Mouse (Mus musculus) retina, postnatal 7 days (tissue): ENCODE measurements around the gene Mtfr1l.

Experiments used
- DNase-seq: peaks from one replicate; pipeline ENCODE4 v3.0.0-alpha.2; 2012; ENCODE audit warnings: low read depth, low spot score

Mtfr1l gene

DNA sequence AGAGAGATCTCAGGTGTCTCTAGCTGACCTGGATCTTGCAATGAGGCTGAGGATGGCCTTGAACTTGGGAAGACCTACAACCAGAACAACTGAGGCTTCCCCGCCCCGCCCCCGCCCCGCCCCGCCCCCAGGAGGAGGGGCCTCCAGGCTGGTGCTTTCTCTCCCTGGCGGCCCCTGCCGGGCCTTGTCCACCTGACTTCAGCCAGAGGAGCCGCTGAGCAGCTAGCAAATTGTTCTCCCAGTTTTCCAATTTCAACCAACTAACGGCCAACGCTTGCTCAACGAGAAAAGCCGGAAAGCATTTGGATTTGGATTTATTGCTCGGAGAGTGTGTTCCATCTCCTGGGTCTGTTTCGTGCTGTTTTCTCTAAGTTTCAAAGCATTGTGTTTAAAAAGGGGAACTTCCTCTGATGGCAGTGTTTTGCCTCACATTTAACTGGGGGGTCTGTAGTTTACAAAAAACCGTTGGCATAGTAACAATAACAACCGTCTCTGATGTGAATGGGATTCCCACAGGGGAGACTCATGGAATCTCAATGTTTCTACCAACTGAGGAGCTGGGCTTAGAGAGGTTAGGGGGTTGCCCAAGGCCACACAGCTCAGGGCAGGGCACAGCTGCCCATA is 22.6 kb upstream of the Mtfr1l start:
- DNase-seq = no peak

DNA sequence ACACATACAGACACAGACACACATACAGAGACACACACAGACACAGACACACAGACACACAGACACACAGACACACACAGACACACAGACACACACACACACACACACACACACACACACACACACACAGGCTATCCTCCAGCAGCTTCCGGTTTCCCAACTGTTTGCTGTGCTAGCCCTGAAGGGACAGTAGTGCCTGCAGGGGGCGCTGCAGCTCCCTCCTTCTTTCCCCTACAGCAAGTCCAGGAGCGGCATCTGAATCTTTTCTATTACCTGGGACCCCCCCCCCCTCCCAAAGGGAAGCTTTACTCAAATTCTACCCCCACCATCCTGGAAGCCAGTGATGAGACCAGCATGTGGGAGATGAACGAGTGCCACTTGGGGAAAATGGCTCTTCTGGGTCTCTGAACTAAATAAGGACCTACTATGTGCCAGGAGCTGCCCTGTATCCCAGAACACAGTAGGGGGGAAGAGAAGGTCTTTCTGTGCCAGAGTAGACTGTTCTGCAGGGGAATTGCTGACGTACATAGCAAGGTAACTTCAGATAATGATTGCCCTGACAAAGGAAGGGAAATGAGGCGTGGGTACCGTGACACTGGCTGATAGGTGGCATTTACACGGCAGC is 20.9 kb upstream of the Mtfr1l start:
- no peak for DNase-seq

DNA sequence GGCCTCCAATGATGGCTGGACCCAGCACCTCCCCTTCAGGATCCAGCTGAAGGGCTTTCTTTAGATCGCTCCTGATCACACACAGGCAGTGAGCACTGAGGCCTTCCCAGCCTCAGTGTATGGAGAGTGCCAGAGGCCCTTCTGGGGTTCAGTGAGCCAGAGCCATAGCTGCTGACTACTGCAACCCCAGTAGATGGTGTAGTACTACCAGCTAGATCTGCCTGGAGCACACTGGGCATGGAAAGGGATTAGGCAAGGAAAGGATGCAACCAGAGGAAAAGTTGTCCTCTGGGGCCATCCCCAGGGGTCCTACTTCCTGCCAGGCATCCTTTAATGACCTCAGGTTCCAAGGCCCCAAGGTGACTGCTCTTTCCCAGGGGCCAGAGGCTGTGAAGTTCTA is 18.4 kb upstream of the Mtfr1l start:
- DNase-seq = no peak

DNA sequence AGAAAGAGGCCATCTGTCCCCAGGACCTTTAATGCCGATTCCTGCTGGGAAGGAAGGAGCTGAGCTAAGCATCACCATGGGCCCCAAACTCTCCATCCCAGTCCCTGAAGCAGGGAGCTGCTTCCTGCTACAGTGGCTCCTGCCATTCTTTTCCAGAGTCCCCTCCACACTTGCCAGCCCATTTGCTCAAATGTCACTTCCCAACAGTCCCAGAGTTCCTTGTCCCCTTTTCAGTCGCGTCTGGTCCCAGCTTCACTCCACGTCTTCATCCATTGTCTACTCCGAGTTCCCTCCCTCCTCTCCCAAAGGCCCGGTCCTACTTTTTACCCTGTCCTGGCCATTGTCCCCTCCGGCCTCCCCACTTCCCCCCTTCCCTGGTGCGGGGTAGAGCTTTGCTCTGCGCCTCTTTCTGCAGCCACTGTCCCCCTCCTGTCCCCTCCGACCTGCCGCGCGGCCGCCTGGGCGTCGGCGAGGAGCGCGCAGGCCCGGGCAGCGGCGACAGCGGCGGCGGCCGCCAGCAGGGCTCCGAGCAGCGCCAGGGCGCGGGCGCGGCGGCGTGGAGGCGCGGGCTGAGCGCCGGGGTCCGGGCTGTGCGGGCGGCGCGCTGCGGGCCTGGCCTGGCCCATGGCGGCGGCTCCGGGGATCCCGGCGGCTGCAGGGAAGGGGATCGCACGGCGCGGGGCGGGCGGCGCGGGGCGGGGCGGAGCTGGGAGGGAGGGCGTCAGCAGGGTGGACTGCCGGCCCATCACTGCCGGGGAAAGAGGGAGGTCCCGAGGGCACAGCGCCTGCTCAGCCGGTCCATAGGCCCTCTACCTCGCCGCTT is 16.5 kb upstream of the Mtfr1l start, which contains the start of gene Selenon:
Gene Selenon, minus strand, starts transcription at position 673 of the 823 bp plus-strand sequence.
- no peak for DNase-seq

DNA sequence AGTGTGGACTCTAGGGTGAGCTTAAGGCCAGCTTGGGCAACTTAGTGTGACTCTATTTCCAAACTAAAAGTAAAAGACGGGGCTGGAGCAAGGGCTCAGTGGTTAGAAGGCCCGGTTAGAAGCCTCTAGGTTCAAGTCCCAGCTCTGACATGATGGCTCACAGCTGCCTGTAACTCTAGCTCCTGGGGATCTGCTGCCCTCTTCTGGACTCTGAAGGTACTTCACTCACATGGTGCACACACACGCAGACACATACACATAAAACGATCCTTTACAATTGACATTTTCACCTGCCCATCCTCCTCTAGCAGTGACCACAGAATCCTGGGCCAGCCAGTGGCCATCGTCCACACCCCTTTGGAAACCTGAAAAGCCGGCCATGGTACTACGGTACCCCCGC is 14.7 kb upstream of the Mtfr1l start:
- no peak for DNase-seq

DNA sequence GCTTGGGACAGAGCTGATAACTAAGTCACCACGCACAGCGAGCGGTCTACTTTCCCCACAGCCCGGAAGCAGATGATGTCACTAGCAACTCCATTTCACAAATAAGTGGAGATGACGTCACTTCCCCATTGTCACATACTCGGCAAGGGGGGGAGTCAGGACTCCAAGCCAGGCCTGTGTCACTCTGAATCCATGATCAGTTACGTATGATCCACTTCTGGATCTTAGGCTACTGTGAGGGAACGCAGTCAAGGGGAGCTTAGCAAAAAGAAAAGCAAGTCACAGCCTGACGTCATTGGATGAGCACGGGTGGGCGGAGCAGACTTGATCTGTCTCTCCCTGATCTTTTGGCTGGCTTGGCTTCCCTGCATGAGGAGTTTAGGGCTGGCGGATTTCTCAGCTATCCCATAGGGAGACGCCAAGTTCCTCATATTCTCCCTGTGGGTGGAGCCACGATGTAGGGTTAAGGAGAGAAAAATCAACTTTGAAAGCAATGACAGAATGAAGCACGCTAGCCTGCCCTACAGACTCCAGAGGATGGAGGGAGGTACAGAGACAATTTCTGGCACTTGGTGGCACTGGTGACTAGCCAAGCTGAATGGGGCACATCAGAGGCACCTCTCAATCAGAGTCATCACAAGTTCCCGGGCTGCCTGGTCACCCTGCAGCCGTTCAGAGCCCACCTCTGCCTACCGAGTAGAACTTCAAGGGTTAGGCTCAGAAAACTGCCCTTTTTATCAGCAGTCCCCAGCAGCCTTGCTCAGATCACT is 13.2 kb upstream of the Mtfr1l start:
- DNase-seq = no peak

DNA sequence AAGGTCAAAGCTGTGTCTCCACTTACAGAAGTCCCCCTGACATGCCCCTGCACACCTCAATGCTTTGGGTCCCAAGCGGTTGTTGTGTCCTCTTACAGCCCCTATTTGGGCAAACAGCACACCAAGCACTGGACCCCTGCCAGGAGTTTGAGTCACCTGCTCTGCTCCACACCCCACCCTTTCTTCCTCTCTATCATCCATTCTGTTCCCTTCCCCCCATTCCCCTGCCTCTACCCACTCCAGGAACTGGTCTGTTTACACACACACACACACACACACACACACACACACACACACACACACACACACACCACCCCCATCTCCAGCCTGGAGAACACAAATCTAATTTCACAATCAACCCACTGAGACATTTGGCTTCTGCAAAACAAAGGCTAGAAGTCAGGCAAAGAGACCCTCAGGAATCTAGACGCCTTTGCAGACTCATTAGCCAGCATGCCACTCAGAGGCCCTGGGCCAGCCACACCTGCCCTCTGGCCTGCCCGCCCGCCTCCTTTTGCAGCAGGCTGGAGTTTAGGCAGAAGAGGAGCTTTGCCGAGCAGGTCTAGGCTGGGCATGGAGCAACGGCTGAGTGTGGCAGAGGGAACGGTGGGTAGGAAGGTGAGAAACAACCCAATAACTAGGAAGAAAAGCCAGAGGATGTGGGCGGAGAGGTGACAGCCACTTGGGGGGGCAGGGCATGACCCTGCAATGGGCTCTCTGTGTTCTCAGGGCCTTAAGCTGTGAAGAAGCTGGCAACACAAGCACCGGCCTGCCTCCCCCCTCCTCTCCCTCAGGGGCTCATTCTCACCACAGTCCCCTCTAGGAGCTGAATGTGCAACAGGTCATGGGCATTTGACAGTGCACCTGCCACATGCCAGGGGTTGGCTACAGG is 11.9 kb upstream of the Mtfr1l start:
- DNase-seq = no peak

DNA sequence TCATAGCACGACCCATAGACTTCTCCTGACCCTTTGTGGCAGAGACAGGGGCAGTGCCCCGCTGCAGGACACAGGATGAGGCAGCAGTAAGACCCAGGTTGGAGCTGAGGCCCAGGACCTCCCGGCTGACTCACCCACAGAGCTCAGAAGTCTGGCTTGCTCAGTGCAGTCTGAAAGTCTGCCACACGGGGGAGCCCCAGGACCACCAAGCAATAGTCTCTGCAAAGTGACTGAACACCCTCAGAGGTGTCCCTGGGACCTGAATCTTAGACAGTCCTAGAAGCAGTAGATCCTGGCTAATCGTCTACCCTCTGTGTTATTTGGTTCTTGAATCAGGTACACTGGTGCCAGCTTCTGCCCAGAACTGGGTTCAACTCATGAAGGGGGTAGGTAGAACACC is 8.1 kb upstream of the Mtfr1l start:
- DNase-seq = peak; percentile 83

DNA sequence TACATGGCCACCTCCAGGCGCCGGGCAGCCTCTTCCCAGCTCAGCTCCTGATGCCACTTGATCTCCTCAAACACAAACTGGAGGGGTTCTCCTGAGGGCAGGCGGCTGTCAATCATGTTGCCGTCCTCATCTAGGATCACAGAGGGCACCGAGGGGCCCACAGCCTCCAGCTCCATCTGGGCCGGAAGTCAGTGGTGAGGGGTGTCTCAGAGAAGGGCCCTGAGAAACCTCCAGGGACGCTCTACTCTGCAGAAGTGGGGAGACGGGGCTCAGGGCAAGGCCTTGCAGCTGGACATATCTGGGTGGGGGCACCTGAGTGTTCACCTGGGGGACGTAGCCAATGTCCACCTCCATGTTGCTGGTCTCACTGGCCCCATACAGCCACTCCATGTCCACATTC is 7.5 kb upstream of the Mtfr1l start:
- no peak for DNase-seq

DNA sequence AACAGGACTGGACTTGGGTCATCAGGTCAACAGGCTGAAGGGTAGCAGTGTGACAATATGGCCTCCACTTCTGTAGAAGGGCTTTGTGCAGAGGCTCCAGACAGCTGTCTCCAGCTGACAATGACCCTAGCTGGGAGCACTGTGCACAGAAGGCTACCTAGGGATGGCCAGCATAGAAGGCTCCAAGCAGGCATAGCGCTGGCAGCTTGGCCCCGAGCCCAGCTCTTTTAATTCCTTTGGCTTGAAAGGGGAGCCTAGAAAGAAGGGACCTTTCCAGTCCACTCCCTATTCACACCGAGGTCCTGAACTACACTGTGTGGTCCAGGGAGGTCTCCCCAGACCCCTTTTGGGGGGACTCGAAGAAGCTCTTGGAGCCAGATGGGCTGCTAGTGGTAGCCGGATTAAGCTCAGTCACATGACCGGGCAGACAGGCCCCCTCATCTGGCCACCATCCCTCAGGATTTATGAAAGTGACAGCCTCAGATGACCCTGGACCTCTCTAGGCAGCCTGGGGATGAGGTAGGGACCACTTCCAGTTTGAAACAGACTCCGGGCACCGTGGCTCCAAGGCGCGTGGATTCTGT is 3.9 kb upstream of the Mtfr1l start:
- no peak for DNase-seq

DNA sequence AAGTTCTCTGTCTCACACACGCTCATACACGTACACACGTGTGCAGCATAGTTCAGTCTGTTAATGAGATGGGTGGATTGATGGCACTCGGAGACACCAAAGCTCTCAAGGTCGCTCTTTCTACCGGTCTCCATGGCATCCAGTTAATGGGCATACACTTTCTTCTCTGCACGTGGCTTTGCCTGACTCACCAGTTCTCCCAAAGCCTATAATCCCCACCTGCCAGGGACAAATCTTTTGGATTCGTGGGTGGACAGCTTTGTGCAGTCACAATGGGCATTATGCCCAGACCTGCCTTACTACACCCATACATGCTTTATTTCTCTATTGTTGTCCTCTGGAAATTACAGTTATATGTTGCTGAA is 582 bp upstream of the Mtfr1l start:
- DNase-seq = no peak

DNA sequence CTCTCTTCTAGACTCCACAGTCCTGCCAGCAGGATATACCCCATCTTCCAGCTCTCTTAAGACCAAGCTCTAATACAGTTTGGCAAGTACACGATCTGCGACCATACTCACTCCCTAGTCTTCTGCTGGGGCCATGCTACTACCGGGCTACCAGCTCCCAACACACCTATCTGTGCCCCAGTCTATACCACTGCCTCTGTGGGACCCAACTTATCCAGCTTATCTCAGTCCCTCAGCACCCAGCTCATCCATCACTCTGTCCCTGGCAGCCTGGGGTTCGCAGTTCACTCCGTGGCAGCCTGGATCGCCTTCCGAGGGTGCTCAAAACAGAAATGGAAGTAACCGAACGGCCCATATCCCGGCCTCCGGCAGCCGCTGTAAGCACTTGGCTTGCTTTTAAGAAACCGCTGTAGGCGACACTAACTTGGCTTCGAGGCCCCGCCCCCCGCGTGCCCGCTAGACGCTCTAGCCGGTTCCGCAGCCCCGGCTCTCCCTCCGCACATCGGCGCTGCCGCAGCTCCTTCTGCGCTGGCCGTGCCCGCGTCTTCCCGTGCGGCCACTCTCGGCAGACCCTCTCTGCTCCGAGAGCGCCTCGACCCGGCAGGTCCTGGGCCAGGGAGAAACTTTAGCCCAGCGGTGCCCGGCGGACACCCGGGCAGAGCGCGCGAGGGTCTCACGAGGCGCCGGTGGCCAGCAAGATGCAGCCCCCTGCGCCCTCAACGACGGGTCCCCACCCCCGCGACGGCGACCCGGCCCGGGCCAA is 882 bp downstream of the Mtfr1l start:
- no peak for DNase-seq

DNA sequence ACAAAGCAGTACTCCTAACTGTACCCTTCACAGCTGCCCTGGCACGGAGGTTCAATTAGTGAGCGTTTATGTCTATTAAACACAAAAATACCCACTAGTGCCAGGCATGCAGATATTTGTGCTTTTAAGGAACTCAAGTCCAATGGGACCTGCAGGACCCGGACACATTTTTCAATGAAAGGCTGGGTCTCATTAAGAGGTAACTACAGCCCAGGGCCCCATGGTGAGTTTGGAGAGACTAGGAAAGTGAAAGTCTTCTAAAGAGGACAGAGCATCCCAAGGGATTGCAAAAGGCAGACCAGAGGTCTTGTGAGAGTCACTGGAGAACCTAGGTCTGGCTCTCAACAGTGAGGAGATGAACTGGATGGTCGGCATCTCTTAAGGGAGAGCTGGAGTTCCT is 1.8 kb downstream of the Mtfr1l start:
- DNase-seq = no peak

DNA sequence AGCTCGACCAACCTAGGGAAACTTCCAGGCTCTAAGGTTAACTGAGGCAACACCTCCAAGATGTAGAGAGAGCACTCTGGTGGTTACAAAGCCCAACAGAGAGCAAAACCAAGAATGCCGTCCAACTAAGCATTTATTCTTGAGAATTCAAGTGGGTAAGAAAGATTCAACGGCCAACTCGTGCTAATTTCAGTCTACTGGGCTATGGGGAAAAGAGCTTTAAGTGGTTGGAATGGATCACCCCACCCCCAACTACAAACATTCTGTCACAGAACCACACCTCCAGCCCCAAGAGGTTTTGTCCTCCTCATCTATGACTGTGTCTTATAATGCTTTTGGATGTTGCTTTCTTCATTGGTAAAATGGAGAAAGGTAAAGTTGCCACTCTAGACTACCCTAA is 2.3 kb downstream of the Mtfr1l start:
- DNase-seq = no peak

DNA sequence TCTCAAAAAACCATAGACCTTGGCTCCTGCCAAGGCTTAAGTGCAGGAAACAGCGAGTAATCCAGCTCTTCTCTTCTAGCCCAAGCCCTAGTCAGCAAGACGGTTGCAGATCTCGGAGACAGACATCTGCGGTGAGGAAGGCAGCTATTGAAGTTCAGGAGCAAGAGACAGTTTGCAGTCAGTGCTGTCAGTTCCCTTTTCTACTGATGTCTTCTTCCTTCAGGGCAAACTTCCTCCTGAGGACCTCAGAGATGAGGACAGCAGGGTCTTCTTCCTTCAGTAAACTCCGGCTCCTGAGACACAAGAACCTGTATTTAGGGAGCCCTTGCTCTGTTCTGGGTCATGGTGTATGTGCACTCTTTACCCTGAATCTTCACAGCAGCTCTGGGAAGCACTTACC is 9.0 kb downstream of the Mtfr1l start:
- no peak for DNase-seq

DNA sequence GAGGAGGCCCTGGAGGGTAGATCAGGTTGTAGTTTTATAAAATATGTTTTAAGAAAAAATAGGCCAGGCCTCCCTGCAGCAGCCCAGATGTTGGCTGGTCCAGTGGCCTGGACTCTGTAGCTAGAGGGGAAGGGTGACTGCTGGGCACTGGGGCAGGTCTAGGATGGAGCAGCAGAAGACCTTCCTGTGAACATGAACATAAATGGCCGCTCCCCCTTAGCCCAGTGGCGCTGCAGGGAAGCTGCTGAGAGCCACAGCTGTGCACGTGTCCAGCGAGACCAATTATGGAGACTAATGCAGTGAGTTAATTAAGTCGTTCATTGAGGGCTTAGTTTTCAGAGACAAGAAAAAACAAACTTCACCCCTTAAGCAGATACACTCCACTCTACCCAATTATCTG is 9.4 kb downstream of the Mtfr1l start:
- no peak for DNase-seq

DNA sequence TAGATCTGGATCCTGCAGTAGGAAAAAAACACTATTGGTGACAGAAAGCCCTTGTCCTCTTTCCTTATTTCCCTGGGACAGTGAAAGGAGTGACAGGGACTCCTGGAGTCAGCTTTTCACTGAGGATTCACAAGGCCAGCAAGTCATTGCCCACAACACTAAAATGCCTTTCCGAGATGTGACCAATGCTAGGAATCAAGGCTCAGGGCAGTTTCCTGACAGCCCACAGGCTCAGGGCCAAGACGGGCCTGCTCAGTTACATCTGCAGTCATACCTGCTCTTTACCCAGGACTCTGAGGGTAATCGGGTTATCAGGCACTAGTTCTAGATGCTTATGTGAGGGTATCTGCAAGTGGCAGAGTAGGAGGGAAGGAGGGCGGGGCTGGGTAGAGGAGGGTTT is 11.7 kb downstream of the Mtfr1l start:
- DNase-seq = no peak

DNA sequence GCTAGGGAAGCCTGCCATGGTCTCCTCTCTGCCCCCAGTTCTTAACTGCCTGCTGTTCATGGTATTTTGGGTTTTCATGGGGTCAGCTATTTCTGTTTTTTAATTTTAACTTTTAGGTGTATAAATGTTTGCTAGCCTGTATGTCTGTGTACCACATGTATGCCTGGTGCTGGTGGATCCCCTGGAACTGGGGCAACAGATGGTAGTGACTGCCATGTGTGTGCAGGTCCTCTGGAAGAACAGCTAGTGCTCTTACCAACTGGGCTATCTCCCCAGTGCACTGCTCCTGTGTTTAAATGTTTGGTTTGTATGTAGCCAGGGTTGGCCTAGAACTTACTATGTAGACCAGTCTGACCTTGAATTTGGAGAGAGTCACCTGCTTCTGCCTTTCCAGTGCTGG is 15.9 kb downstream of the Mtfr1l start:
- DNase-seq = no peak

DNA sequence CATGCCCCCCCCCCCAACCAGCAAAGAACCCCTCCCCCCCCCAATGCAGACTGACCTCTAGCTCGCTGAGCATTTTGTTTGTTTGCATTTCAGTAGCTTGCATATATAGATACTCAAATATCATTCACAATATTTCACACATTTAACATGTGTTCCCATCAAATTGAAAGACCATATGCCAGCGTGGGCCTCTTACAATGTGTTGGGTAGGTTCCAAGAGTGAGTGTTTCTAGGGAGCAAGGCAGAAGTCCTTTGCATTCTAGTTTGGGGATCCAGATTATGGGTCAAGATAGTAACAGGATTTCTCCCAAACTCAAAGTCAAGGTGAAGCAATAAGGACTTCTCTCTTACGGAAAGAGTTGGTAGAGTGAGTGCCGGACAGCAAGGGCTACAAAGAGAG is 16.6 kb downstream of the Mtfr1l start:
- no peak for DNase-seq

DNA sequence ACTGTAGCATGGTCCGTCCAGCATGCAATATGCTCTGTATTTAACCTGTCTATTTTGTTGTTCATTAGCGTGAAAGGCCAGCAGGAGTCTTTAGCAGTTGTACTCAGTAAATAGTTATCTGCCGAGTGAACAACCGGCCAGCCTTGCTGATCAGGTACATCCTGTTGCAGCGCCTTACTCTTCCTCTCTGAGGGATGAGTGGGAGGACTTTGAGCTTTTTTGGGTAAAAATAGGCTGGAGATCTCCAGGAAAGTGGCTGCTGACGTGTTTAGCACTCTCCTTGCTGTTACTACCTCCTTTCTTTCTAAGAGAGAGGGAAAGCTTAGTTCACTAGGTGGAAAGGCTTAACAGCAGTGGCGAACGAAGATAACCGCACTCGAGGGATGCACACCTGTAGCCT is 17.5 kb downstream of the Mtfr1l start:
- DNase-seq = no peak
